Mouse (Mus musculus): ENCODE results near the gene Eid1.

DNA sequence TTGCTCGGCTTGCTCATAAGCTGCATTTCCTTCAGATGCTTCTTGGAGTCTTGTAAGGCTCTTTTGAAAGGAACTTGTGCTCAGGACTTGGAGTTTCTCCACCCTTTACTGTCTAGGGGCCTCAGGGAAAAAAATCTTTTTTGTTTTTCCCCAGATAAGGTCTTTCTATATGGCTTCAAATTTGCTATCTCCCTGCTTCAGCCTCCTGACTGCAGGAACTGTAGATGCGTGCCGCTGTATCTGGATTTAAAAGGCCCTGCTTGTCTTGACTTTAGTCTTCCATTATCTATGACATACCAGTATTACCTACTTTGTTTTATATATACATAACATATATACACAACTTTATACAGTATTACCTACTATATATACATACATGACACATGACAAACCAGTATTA lies 10.4 kb upstream of the Eid1 start:
- TF ChIP-seq CTCF (IDR thresholded peaks at IDR 0.05) (no peak), EP300 (IDR thresholded peaks at IDR 0.05) (no peak)

Measured in lung, postnatal 0 days (tissue).